Mouse (Mus musculus) ES-Bruce4 (cell line): ENCODE measurements around the gene Prelp.

Experiments
- CTCF ChIP-seq: IDR thresholded peaks from one replicate; pipeline ENCODE4 v1.8.1; 2011; ENCODE audit warnings: low read depth, low read length
- EP300 ChIP-seq: IDR thresholded peaks from 2 replicates; pipeline ENCODE4 v1.6.1; 2011; ENCODE audit warnings: low read depth, low read length; ENCODE audit not compliant: insufficient read depth
- POLR2A ChIP-seq: IDR thresholded peaks from one replicate; pipeline ENCODE4 v1.8.1; 2011; ENCODE audit warnings: low read length; ENCODE audit not compliant: insufficient read depth

DNA sequence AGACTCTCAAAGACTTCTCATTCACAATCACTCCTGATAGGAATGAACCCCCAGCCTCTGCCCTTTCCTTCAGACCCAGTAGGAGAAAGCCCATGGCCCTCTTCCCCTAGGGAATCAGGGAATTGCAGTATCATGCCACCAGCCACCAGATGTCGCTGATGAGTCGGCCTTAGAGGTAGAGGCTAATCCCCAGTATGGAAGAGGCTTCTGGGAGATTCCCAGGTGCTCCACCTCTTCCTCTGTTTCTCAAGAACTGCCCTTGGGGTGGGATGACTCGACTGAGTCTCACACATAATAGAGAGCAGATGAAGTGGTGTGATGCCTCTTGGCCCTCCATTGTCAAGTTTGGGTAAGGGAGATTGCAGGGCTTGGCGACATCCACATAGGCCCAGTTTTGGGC lies 9.8 kb downstream of the Prelp start:
- TF ChIP-seq CTCF (peak; percentile 88), POLR2A (no peak), EP300 (no peak)
